Mouse (Mus musculus) embryo, embryonic 9.5 days (tissue): Measurements from ENCODE around the gene Tnfrsf8.
"Not testable (repeated sequence)": the region's sequence is repeated elsewhere in the genome, so short reads cannot be mapped to it uniquely, and the experiment has no call there.

ENCODE experiments used
- DNase-seq: peaks from one replicate; pipeline ENCODE4 v3.0.0-alpha.2; 2017; ENCODE audit errors: extremely low spot score

Tnfrsf8 gene

GRCm38 (mm10) chr4:145310859-145311258, 4.1 kb downstream of the Tnfrsf8 start:
- no peak for DNase-seq

GRCm38 (mm10) chr4:145306422-145306821, 8.5 kb downstream of the Tnfrsf8 start:
- DNase-seq: no peak

- not testable (repeated sequence) for DNase-seq
These were observed 9.2 kb downstream of the Tnfrsf8 start for GRCm38 (mm10) chr4:145305661-145306362.

GRCm38 (mm10) chr4:145304109-145304508, 10.9 kb downstream of the Tnfrsf8 start:
- no peak for DNase-seq

GRCm38 (mm10) chr4:145302106-145302505, 12.9 kb downstream of the Tnfrsf8 start:
- DNase-seq: no peak

GRCm38 (mm10) chr4:145300210-145300927, 14.6 kb downstream of the Tnfrsf8 start:
- no peak for DNase-seq

- DNase-seq: no peak
These were observed 15.6 kb downstream of the Tnfrsf8 start for GRCm38 (mm10) chr4:145299355-145299754.

GRCm38 (mm10) chr4:145298846-145299245, 16.1 kb downstream of the Tnfrsf8 start:
- DNase-seq: no peak

- DNase-seq: peak; percentile 34
These were observed 19.2 kb downstream of the Tnfrsf8 start for GRCm38 (mm10) chr4:145295589-145296300.

GRCm38 (mm10) chr4:145294588-145294987, 20.4 kb downstream of the Tnfrsf8 start:
- no peak for DNase-seq

- DNase-seq: peak; percentile 70
These were observed 28.4 kb downstream of the Tnfrsf8 start for GRCm38 (mm10) chr4:145286369-145287120.

- DNase-seq: no peak
These were observed 30.3 kb downstream of the Tnfrsf8 start for GRCm38 (mm10) chr4:145284675-145285074.

GRCm38 (mm10) chr4:145283441-145283840, 31.5 kb downstream of the Tnfrsf8 start:
- no peak for DNase-seq

- no peak for DNase-seq
These were observed 34.0 kb downstream of the Tnfrsf8 start for GRCm38 (mm10) chr4:145280966-145281365.

- no peak for DNase-seq
These were observed 36.1 kb downstream of the Tnfrsf8 start for GRCm38 (mm10) chr4:145278724-145279370.

- DNase-seq: no peak
These were observed 36.7 kb downstream of the Tnfrsf8 start for GRCm38 (mm10) chr4:145278231-145278630.

GRCm38 (mm10) chr4:145276368-145277249, 38.4 kb downstream of the Tnfrsf8 start:
- DNase-seq: no peak

GRCm38 (mm10) chr4:145274887-145275286, 40.1 kb downstream of the Tnfrsf8 start:
- no peak for DNase-seq

GRCm38 (mm10) chr4:145273923-145274322, 41.0 kb downstream of the Tnfrsf8 start:
- no peak for DNase-seq

- DNase-seq: no peak
These were observed 42.2 kb downstream of the Tnfrsf8 start for GRCm38 (mm10) chr4:145272763-145273162.
